Mouse (Mus musculus) activated CD4-positive, CD25-positive, alpha-beta regulatory T cell, adult 9 weeks (primary cell): Measurements from ENCODE around the gene Gvin1. TPM values are rescaled to one million over a fixed set of nuclear protein-coding genes. Genes with fewer than 3 reads are reported as not detected.

Experiments used
- polyA plus RNA-seq: library from polyadenylated mRNA; unstranded; fragments of 100-300 nt; shearing (Covaris generic); gene quantifications from one replicate; pipeline ENCODE4 v1.2.1, GENCODE M21; 2017

Gene Gvin1
- 187 TPM for polyA plus RNA-seq

DNA sequence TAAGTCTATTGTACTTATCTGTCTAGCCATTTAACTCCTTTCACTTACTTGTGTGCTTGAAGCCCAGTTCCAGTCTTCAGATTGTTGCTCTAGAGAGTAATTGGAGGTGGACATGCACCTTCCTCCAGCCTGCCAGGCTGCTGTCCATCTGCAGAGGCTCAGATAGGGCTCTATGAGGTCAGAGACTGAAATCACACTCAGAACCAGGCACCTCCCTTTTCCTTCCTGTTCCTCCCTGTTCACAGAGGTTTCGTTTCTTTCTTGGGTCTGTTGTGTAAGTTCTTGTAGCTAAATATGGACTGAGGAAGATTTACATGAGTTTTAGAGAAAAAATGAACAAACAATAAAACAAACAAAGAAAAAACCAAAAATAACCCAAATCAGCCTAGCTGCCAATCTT lies at the start of gene Gvin1:
TSS of gene Gvin1 (minus strand) at position 150 of the 400 bp plus-strand sequence.

